In the genomic region with DNA sequence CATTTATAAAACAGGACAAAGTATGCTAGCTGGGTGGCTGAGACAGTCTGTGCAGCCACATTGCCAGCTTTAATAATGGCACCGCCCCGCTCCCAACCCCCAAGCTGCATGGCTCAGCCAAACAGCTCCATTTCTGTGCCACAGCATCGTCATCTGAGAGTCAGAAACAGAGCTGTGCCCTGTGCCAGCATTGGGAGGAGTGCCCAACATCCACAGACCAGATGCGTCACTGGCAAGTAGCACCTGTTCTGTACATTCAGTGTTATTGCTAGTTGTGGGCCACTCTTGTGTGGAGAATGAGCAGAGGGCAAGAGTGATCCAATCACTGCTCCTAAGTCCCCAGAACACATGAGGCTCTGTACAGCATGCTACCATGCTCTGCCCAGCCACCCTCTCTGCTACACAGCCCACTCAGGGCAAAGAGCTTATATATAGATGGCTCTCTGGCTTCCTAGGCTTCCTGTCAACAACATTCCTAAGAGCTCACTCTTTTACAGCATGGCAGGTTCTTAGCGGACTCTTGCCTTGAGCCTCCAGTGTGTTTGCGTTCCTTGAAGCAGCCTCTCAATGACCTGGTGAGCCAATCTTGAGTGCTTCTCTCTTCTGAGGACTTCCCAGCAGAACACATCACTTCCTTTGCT, we compare ENCODE assay signal across 8 mouse cellular contexts. TPM values are rescaled to one million over a fixed set of nuclear protein-coding genes. Genes with fewer than 3 reads are reported as not detected.
A peak's percentile ranks its signal among the peaks of the same experiment; 100 is the strongest.
DNase-seq lines count a peak whose midpoint lies in the region; ATAC-seq lines count a peak whose summit lies in the region.

No protein-coding gene starts in this region.

- WGBS in forebrain, embryonic 16.5 days, result 62% methylated on average over 6 of the region's 6 CpGs
- 93% methylated on average over 6 of the region's 6 CpGs for WGBS in midbrain, embryonic 10.5 days
- 94% methylated on average over 6 of the region's 6 CpGs for WGBS in hindbrain, embryonic 11.5 days

- no peak overlapping the region for H3K9ac ChIP-seq in forebrain, embryonic 16.5 days (replicated peaks; ENCODE audit: low read depth, low read length)
- no peak overlapping the region for H3K9ac ChIP-seq in hindbrain, embryonic 11.5 days (ENCODE audit: low read depth, low read length)

- H3K4me2 ChIP-seq in forebrain, embryonic 16.5 days (ENCODE audit: low read length), result no peak overlapping the region
- no peak overlapping the region for H3K4me2 ChIP-seq in hindbrain, embryonic 11.5 days (replicated peaks; ENCODE audit: low read depth, low read length)

- H3K9me3 ChIP-seq in forebrain, embryonic 16.5 days (ENCODE audit: control insufficient read depth, low read length), result no peaks in the 10 kb centered on the region
- no peaks in the 10 kb centered on the region for H3K9me3 ChIP-seq in midbrain, embryonic 10.5 days (replicated peaks)
- H3K9me3 ChIP-seq in hindbrain, embryonic 11.5 days (ENCODE audit: control insufficient read depth, low read length), result no peaks in the 10 kb centered on the region

- H3K4me3 ChIP-seq in forebrain, embryonic 16.5 days (replicated peaks; ENCODE audit: low read length), result no peak overlapping the region
- no peak overlapping the region for H3K4me3 ChIP-seq in midbrain, embryonic 10.5 days
- no peak overlapping the region for H3K4me3 ChIP-seq in hindbrain, embryonic 11.5 days (ENCODE audit: low read depth, low read length)

- peaks cover 11% of the 10 kb centered on the region for H3K4me1 ChIP-seq in forebrain, embryonic 16.5 days (replicated peaks; ENCODE audit: control insufficient read depth, insufficient read depth, low read length)
- H3K4me1 ChIP-seq in midbrain, embryonic 10.5 days, result peaks cover 35% of the 10 kb centered on the region
- H3K4me1 ChIP-seq in hindbrain, embryonic 11.5 days (replicated peaks; ENCODE audit: control insufficient read depth, insufficient read depth, low read length), result no peaks in the 10 kb centered on the region; the same call in 1 of the 2 replicates

- H3K27me3 ChIP-seq in forebrain, embryonic 16.5 days (replicated peaks; ENCODE audit: control insufficient read depth, insufficient read depth, low read length), result no peaks in the 10 kb centered on the region
- no peaks in the 10 kb centered on the region for H3K27me3 ChIP-seq in midbrain, embryonic 10.5 days (ENCODE audit: low read depth, poor library complexity, severe bottlenecking)
- no peaks in the 10 kb centered on the region for H3K27me3 ChIP-seq in hindbrain, embryonic 11.5 days (ENCODE audit: control insufficient read depth, insufficient read depth, low read length)

- peak; percentile 27; the same call in 1 of the 2 replicates for ATAC-seq in forebrain, embryonic 16.5 days
- no peak for ATAC-seq in hindbrain, embryonic 11.5 days (ENCODE audit: low FRiP score)

- H3K27ac ChIP-seq in forebrain, embryonic 16.5 days (ENCODE audit: low read length), result no peak overlapping the region
- no peak overlapping the region for H3K27ac ChIP-seq in midbrain, embryonic 10.5 days (replicated peaks)
- H3K27ac ChIP-seq in hindbrain, embryonic 11.5 days (ENCODE audit: low read depth, low read length), result no peak overlapping the region

- no peaks in the 10 kb centered on the region for H3K36me3 ChIP-seq in forebrain, embryonic 16.5 days (ENCODE audit: control insufficient read depth, insufficient read depth)
- no peaks in the 10 kb centered on the region for H3K36me3 ChIP-seq in midbrain, embryonic 10.5 days
- H3K36me3 ChIP-seq in hindbrain, embryonic 11.5 days (ENCODE audit: control insufficient read depth, insufficient read depth, low read length), result no peaks in the 10 kb centered on the region

- peak; percentile 17 to 50 for DNase-seq in frontal cortex, adult 2 months (ENCODE audit: extremely low spot score in 1 of 2, low spot score in 1 of 2)
- no peak for DNase-seq in frontal cortex, postnatal 25 days (ENCODE audit: low spot score in 2 of 2)
- peak; percentile 73 to 81 for DNase-seq in layer of hippocampus, adult 8-10 months (ENCODE audit: low spot score in 2 of 2)
- DNase-seq in lung, postnatal 25 days (ENCODE audit: low spot score), result peak; percentile 78
- DNase-seq in thymus, postnatal 14 days, result no peak
- no peak for DNase-seq in midbrain, embryonic 10.5 days (ENCODE audit: low spot score)
- no peak for DNase-seq in hindbrain, embryonic 11.5 days (ENCODE audit: low spot score)

RNA-seq across cellular contexts. Expression of a gene that starts 20.4 kb away (rescaled TPM):
- polyA plus RNA-seq in frontal cortex, adult 2 months (2012; rRNA removed), result 25.1 and 25.9 TPM in 2 replicates
- polyA plus RNA-seq in forebrain, embryonic 16.5 days (2015; fragmentation: Nextera tagmentation; extraction: Ambion mirVana), result 47.8 and 50.2 TPM in 2 replicates
- 10 to 100 TPM; 27.1 to 30.4 (median 29.0) TPM for total RNA-seq in layer of hippocampus, adult 8-10 months (2022)
- polyA plus RNA-seq in midbrain, embryonic 10.5 days (2016; fragmentation: Nextera tagmentation; extraction: Ambion mirVana), result 48.6 and 49.8 TPM in 2 replicates
- polyA plus RNA-seq in hindbrain, embryonic 11.5 days (2014; fragmentation: Nextera tagmentation; extraction: Ambion mirVana), result 49.8 and 64.2 TPM in 2 replicates

Comparison
In these comparisons a context has a peak if more than half of its experiments do, and no peak if none do; other contexts are left out.
1. DNase-seq: peak in frontal cortex, adult 2 months (2 of 2), layer of hippocampus, adult 8-10 months (2 of 2) and lung, postnatal 25 days (single experiment); none in frontal cortex, postnatal 25 days (0 of 2), thymus, postnatal 14 days (single experiment), midbrain, embryonic 10.5 days (single experiment) and hindbrain, embryonic 11.5 days (single experiment).